Comparison of ENCODE assay signal across 10 mouse cellular contexts in genomic region chr12:70144106-70144587, GRCm38 (mm10). TPM values are rescaled to one million over a fixed set of nuclear protein-coding genes. Genes with fewer than 3 reads are reported as not detected.
A peak's percentile ranks its signal among the peaks of the same experiment; 100 is the strongest.
DNase-seq lines count a peak whose midpoint lies in the region; ATAC-seq and TF ChIP-seq lines count a peak whose summit lies in the region.
"Not testable (repeated sequence)": the region's sequence is repeated elsewhere in the genome, so short reads cannot be mapped to it uniquely, and the experiment has no call there.
"Had no signal": no experiment of that assay in that cellular context is flagged by ENCODE, and none has a peak within 500 bp of the region (broad histone marks: within the 10 kb centered on the region; RNA-seq: fewer than 3 reads in every experiment).

No protein-coding gene starts in this region.

- 10% methylated on average over 3 of the region's 3 CpGs for WGBS in forebrain, embryonic 12.5 days
- 2% methylated on average over 3 of the region's 3 CpGs for WGBS in heart, embryonic 14.5 days
- WGBS in intestine, embryonic 14.5 days: 5% methylated on average over 3 of the region's 3 CpGs
- 14% methylated on average over 3 of the region's 3 CpGs for WGBS in kidney, postnatal 0 days
- 35% methylated on average over 3 of the region's 3 CpGs for WGBS in midbrain, embryonic 11.5 days
- 11% methylated on average over 3 of the region's 3 CpGs for WGBS in stomach, embryonic 15.5 days

- H3K36me3 ChIP-seq in forebrain, embryonic 12.5 days (replicated peaks); heart, embryonic 14.5 days (ENCODE audit: control insufficient read depth, insufficient read depth, low read length); intestine, embryonic 14.5 days (ENCODE audit: control insufficient read depth, insufficient read depth, low read length); kidney, postnatal 0 days (ENCODE audit: insufficient read depth, low read length); midbrain, embryonic 11.5 days (ENCODE audit: control insufficient read depth, insufficient read depth, low read length); stomach, embryonic 15.5 days: not testable (repeated sequence)

- H3K27ac ChIP-seq in forebrain, embryonic 12.5 days; midbrain, embryonic 11.5 days (ENCODE audit: low read depth, low read length): not testable (repeated sequence)
- peak overlapping the region; percentile 37 to 78 for H3K27ac ChIP-seq in heart, embryonic 14.5 days (replicated peaks in 1 of 2; ENCODE audit: control insufficient read depth in 1 of 2, insufficient read depth in 1 of 2, low read depth in 2 of 2, low read length in 2 of 2)
- H3K27ac ChIP-seq in intestine, embryonic 14.5 days (ENCODE audit: low read depth): peak overlapping the region; percentile 94
- H3K27ac ChIP-seq in kidney, postnatal 0 days: peak overlapping the region; percentile 84
- H3K27ac ChIP-seq in stomach, embryonic 15.5 days: peak overlapping the region; percentile 89

- not testable (repeated sequence) for H3K4me2 ChIP-seq in forebrain, embryonic 12.5 days; heart, embryonic 14.5 days (ENCODE audit: low read length); intestine, embryonic 14.5 days (ENCODE audit: low read length); kidney, postnatal 0 days (ENCODE audit: low read length); midbrain, embryonic 11.5 days; stomach, embryonic 15.5 days

- H3K27me3 ChIP-seq in forebrain, embryonic 12.5 days; heart, embryonic 14.5 days (ENCODE audit: control insufficient read depth, insufficient read depth, low read length); intestine, embryonic 14.5 days (replicated peaks; ENCODE audit: control insufficient read depth, insufficient read depth, low read length); kidney, postnatal 0 days (ENCODE audit: insufficient read depth, low read length); midbrain, embryonic 11.5 days (ENCODE audit: control insufficient read depth, insufficient read depth, low read length); stomach, embryonic 15.5 days (replicated peaks): not testable (repeated sequence)

- not testable (repeated sequence) for H3K9me3 ChIP-seq in forebrain, embryonic 12.5 days; heart, embryonic 14.5 days (ENCODE audit: control insufficient read depth, low read length); intestine, embryonic 14.5 days (ENCODE audit: control insufficient read depth, low read length); kidney, postnatal 0 days (replicated peaks; ENCODE audit: low read length); midbrain, embryonic 11.5 days (ENCODE audit: control insufficient read depth, low read length); stomach, embryonic 15.5 days

- peaks cover 11% of the 10 kb centered on the region for H3K4me1 ChIP-seq in forebrain, embryonic 12.5 days
- peaks cover 7 to 10% of the 10 kb centered on the region in 2 experiments; a peak in 3 of 4 replicates for H3K4me1 ChIP-seq in heart, embryonic 14.5 days (ENCODE audit: control insufficient read depth in 2 of 2, insufficient read depth in 2 of 2, low read length in 2 of 2)
- peaks cover 12% of the 10 kb centered on the region; the same call in 1 of the 2 replicates for H3K4me1 ChIP-seq in intestine, embryonic 14.5 days (replicated peaks; ENCODE audit: control insufficient read depth, insufficient read depth, low read length)
- H3K4me1 ChIP-seq in kidney, postnatal 0 days (replicated peaks; ENCODE audit: insufficient read depth, low read length); midbrain, embryonic 11.5 days (ENCODE audit: control insufficient read depth, insufficient read depth, low read length); stomach, embryonic 15.5 days: not testable (repeated sequence)

- ATAC-seq in forebrain, embryonic 12.5 days (ENCODE audit: low FRiP score): peak; percentile 42; the same call in 1 of the 2 replicates
- ATAC-seq in heart, embryonic 14.5 days (ENCODE audit: insufficient number of reproducible peaks, insufficient read depth, low FRiP score, low read depth): 0 out of 2 replicates have a peak, but pooled peaks have one; percentile 26
- ATAC-seq in intestine, embryonic 14.5 days (replicated peaks; ENCODE audit: low FRiP score, low TSS enrichment, low read depth): peak; percentile 64
- peak; percentile 77; the same call in 1 of the 2 replicates for ATAC-seq in kidney, postnatal 0 days (replicated peaks; ENCODE audit: low FRiP score, low read depth)
- 0 out of 2 replicates have a peak, but pooled peaks have one; percentile 12 for ATAC-seq in midbrain, embryonic 11.5 days (ENCODE audit: low FRiP score)
- peak; percentile 72 for ATAC-seq in stomach, embryonic 15.5 days (ENCODE audit: insufficient read depth, low FRiP score, low read depth)

- H3K9ac ChIP-seq in forebrain, embryonic 12.5 days; intestine, embryonic 14.5 days (ENCODE audit: low read length); kidney, postnatal 0 days (ENCODE audit: low read depth, low read length); midbrain, embryonic 11.5 days (ENCODE audit: low read length); stomach, embryonic 15.5 days: not testable (repeated sequence)
- peak overlapping the region; percentile 59 for H3K9ac ChIP-seq in heart, embryonic 14.5 days (ENCODE audit: low read length)

- not testable (repeated sequence) for H3K4me3 ChIP-seq in forebrain, embryonic 12.5 days (replicated peaks); heart, embryonic 14.5 days (ENCODE audit: control insufficient read depth in 1 of 2, insufficient read depth in 1 of 2, low read depth in 1 of 2, low read length in 2 of 2); intestine, embryonic 14.5 days (ENCODE audit: low read depth, low read length); kidney, postnatal 0 days (replicated peaks; ENCODE audit: low read depth, low read length); midbrain, embryonic 11.5 days (ENCODE audit: low read depth, low read length); stomach, embryonic 15.5 days (replicated peaks)

- peak; percentile 35 for DNase-seq in brain, adult 2 months (ENCODE audit: low read depth, low spot score)
- DNase-seq in intestine, embryonic 14.5 days (ENCODE audit: low spot score): peak; percentile 69
- DNase-seq in kidney, postnatal 0 days (ENCODE audit: low spot score): peak; percentile 92
- peak; percentile 51 to 61 for DNase-seq in lung, adult 18-20 months
- not testable (repeated sequence) for DNase-seq in midbrain, embryonic 11.5 days (ENCODE audit: low spot score, missing footprints)

- TF ChIP-seq CTCF in kidney, postnatal 0 days (IDR thresholded peaks at IDR 0.05; ENCODE audit: low read depth): not testable (repeated sequence)

RNA-seq across cellular contexts. Expression of gene Abhd12b, which starts 9.8 kb away (rescaled TPM):
- polyA plus RNA-seq in forebrain, embryonic 12.5 days (2016; fragmentation: Nextera tagmentation; extraction: Ambion mirVana): not detected in 2 replicates
- not detected in 2 replicates for polyA plus RNA-seq in heart, embryonic 14.5 days (2014; fragmentation: Nextera tagmentation; extraction: Ambion mirVana)
- 0.49 and 0.71 TPM in 2 replicates for polyA plus RNA-seq in intestine, embryonic 14.5 days (2014; fragmentation: Nextera tagmentation; extraction: Ambion mirVana)
- polyA plus RNA-seq in kidney, postnatal 0 days (2015; fragmentation: Nextera tagmentation; extraction: Ambion mirVana): not detected in 2 replicates
- 0.07 TPM in 1 of 2 replicates, not detected in the other for polyA plus RNA-seq in midbrain, embryonic 11.5 days (2014; fragmentation: Nextera tagmentation; extraction: Ambion mirVana)
- polyA plus RNA-seq in stomach, embryonic 15.5 days (2015; fragmentation: Nextera tagmentation; extraction: Ambion mirVana): not detected in 2 replicates
- polyA plus RNA-seq: large intestine, adult 2 months; liver, embryonic 12.5 days had no signal

RNA-seq across cellular contexts. Expression of gene Nin, which starts 30.6 kb away (rescaled TPM):
- 12.7 and 15.5 TPM in 2 replicates for polyA plus RNA-seq in forebrain, embryonic 12.5 days (2016; fragmentation: Nextera tagmentation; extraction: Ambion mirVana)
- polyA plus RNA-seq in heart, embryonic 14.5 days (2014; fragmentation: Nextera tagmentation; extraction: Ambion mirVana): 10.8 and 11.5 TPM in 2 replicates
- 18.5 and 21.2 TPM in 2 replicates for polyA plus RNA-seq in intestine, embryonic 14.5 days (2014; fragmentation: Nextera tagmentation; extraction: Ambion mirVana)
- 7.6 and 7.9 TPM in 2 replicates for polyA plus RNA-seq in kidney, postnatal 0 days (2015; fragmentation: Nextera tagmentation; extraction: Ambion mirVana)
- 10.0 and 11.1 TPM in 2 replicates for polyA plus RNA-seq in midbrain, embryonic 11.5 days (2014; fragmentation: Nextera tagmentation; extraction: Ambion mirVana)
- 11.0 and 11.6 TPM in 2 replicates for polyA plus RNA-seq in stomach, embryonic 15.5 days (2015; fragmentation: Nextera tagmentation; extraction: Ambion mirVana)

Comparison
In these comparisons a context has a peak if more than half of its experiments do, and no peak if none do; other contexts are left out.
1. ATAC-seq: peak in every context shown above with its lines; median percentile 77 in kidney, postnatal 0 days; 72 in stomach, embryonic 15.5 days; 64 in intestine, embryonic 14.5 days; 42 in forebrain, embryonic 12.5 days; 26 in heart, embryonic 14.5 days; 12 in midbrain, embryonic 11.5 days.